Mouse (Mus musculus) forebrain, embryonic 11.5 days (tissue): ENCODE measurements around the gene Cyp2s1. TPM values are rescaled to one million over a fixed set of nuclear protein-coding genes. Genes with fewer than 3 reads are reported as not detected.

Experiments used
- ATAC-seq: fragments of 200-750 bp; cut with Nextera tagmentation; replicated peaks from 2 replicates; pipeline ENCODE4 v1.8.0; 2017; ENCODE audit warnings: moderate TSS enrichment; ENCODE audit not compliant: low FRiP score
- DNase-seq: peaks from one replicate; pipeline ENCODE4 v3.0.0-alpha.2; 2017; ENCODE audit warnings: low spot score
- H3K27ac ChIP-seq: fragments of 300-500 bp; sonication (generic); 2 replicates; pipeline ENCODE4 v1.5.1; 2014; ENCODE audit warnings: low read depth, low read length
- H3K27me3 ChIP-seq: fragments of 300-500 bp; sonication (generic); 2 replicates; pipeline ENCODE4 v1.6.1; 2014; ENCODE audit warnings: mild to moderate bottlenecking, low read length, mixed read lengths; ENCODE audit not compliant: control insufficient read depth, insufficient read depth
- H3K36me3 ChIP-seq: fragments of 300-500 bp; sonication (generic); 2 replicates; pipeline ENCODE4 v1.6.1; 2014; ENCODE audit warnings: mild to moderate bottlenecking, low read length, moderate library complexity, mixed read lengths; ENCODE audit not compliant: control insufficient read depth, insufficient read depth
- H3K4me1 ChIP-seq: fragments of 300-500 bp; sonication (generic); replicated peaks from 2 replicates; pipeline ENCODE4 v1.6.1; 2014; ENCODE audit warnings: low read length, mixed read lengths; ENCODE audit not compliant: control insufficient read depth, insufficient read depth
- H3K4me2 ChIP-seq: fragments of 300-500 bp; sonication (generic); 2 replicates; pipeline ENCODE4 v1.6.1; 2014; ENCODE audit warnings: low read depth, mild to moderate bottlenecking, low read length, moderate library complexity, mixed read lengths; ENCODE audit not compliant: severe bottlenecking
- H3K4me3 ChIP-seq: fragments of 300-500 bp; sonication (generic); 2 replicates; pipeline ENCODE4 v1.5.1; 2014; ENCODE audit warnings: low read depth, low read length
- H3K9ac ChIP-seq: fragments of 300-500 bp; sonication (generic); 2 replicates; pipeline ENCODE4 v1.6.1; 2014; ENCODE audit warnings: low read length
- H3K9me3 ChIP-seq: fragments of 300-500 bp; sonication (generic); 2 replicates; pipeline ENCODE4 v1.6.1; 2016; ENCODE audit warnings: low read length, mixed read lengths; ENCODE audit not compliant: control insufficient read depth
- WGBS: fragments of 180-500 bp; shearing (Covaris S2); extraction: QIAGEN DNeasy Blood & Tissue Kit; methylation state at CpG from one replicate; pipeline ENCODE4 v1.1.7; 2014; 5-methylcytosine and 5-hydroxymethylcytosine counted together
- polyA plus RNA-seq: library from polyadenylated mRNA; unstranded; fragments of >200 nt; fragmentation: Nextera tagmentation; extraction: Ambion mirVana; gene quantifications from 2 replicates; pipeline ENCODE4 v1.2.1, GENCODE M21; 2014

Gene Cyp2s1
- polyA plus RNA-seq, 1 experiment from 2014 or later, result 0.32 TPM

- Histone ChIP-seq H3K4me1 (peaks cover 7% of the 10 kb centered on the region; the same call in 1 of the 2 replicates), H3K27me3 (no peaks in the 10 kb centered on the region), H3K36me3 (no peaks in the 10 kb centered on the region; the same call in 1 of the 2 replicates), H3K4me2 (no peak overlapping the region), H3K9ac (no peak overlapping the region), H3K27ac (no peak overlapping the region), H3K9me3 (no peaks in the 10 kb centered on the region), H3K4me3 (no peak overlapping the region)
- ATAC-seq (no peak), DNase-seq (no peak)
- 91% methylated on average over 6 of the region's 6 CpGs for WGBS
Measured at GRCm38 (mm10) chr7:25782744-25783143, 34.0 kb downstream of the Cyp2s1 start.

- no peaks in the 10 kb centered on the region for H3K9me3 ChIP-seq
- H3K27me3 ChIP-seq, result no peaks in the 10 kb centered on the region
- H3K9ac ChIP-seq, result peak overlapping the region; percentile 32; the same call in 1 of the 2 replicates
- no peak overlapping the region for H3K27ac ChIP-seq
- ATAC-seq, result peak; percentile 12; the same call in 1 of the 2 replicates
- peak overlapping the region; percentile 33 for H3K4me2 ChIP-seq
- DNase-seq, result no peak
- 56% methylated on average over 11 of the region's 11 CpGs for WGBS
- peaks cover 4% of the 10 kb centered on the region; the same call in 1 of the 2 replicates for H3K4me1 ChIP-seq
- H3K4me3 ChIP-seq, result no peak overlapping the region
- no peaks in the 10 kb centered on the region; the same call in 1 of the 2 replicates for H3K36me3 ChIP-seq
Measured at GRCm38 (mm10) chr7:25781937-25782610, 34.6 kb downstream of the Cyp2s1 start.

- Histone ChIP-seq H3K4me3 (peak overlapping the region; percentile 12; the same call in 1 of the 2 replicates), H3K4me2 (peak overlapping the region; percentile 33), H3K27ac (no peak overlapping the region), H3K27me3 (no peaks in the 10 kb centered on the region), H3K36me3 (no peaks in the 10 kb centered on the region; the same call in 1 of the 2 replicates), H3K4me1 (peaks cover 4% of the 10 kb centered on the region; the same call in 1 of the 2 replicates), H3K9ac (peak overlapping the region; percentile 32; the same call in 1 of the 2 replicates), H3K9me3 (no peaks in the 10 kb centered on the region)
- WGBS, result 18% methylated on average over 32 of the region's 33 CpGs
- DNase-seq, result no peak
- ATAC-seq, result peak; percentile 18; the same call in 1 of the 2 replicates
Measured at GRCm38 (mm10) chr7:25781321-25781936, 35.3 kb downstream of the Cyp2s1 start.

DNA sequence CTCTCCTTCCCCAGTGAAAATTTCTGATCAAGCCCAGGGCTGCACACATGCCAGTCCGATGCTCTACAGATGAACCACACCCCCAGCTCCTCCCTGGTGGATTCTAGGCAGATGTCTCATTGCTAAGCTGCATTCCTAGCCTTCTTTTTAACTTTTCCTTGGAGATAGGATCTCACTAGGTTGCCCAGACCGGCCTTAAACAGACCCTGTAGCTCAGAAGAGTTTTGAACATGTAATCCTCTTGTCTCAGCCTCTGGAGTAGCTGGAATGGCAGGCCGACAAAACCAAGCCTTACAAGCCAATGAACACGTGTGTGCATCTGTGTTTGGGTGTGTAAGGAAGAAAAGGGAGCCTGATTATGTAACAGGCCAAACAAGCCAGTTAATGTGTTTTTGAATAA, 36.0 kb downstream of the Cyp2s1 start:
- Histone ChIP-seq H3K27ac (no peak overlapping the region), H3K9me3 (no peaks in the 10 kb centered on the region), H3K9ac (no peak overlapping the region), H3K4me2 (no peak overlapping the region), H3K4me3 (no peak overlapping the region), H3K27me3 (no peaks in the 10 kb centered on the region), H3K36me3 (no peaks in the 10 kb centered on the region; the same call in 1 of the 2 replicates), H3K4me1 (peaks cover 4% of the 10 kb centered on the region; the same call in 1 of the 2 replicates)
- ATAC-seq (no peak), DNase-seq (no peak)
- 58% methylated on average over 4 of the region's 4 CpGs for WGBS

GRCm38 (mm10) chr7:25780021-25780420, 36.7 kb downstream of the Cyp2s1 start:
- Histone ChIP-seq H3K9me3 (no peaks in the 10 kb centered on the region), H3K9ac (no peak overlapping the region), H3K4me2 (no peak overlapping the region), H3K4me3 (no peak overlapping the region), H3K4me1 (peaks cover 4% of the 10 kb centered on the region; the same call in 1 of the 2 replicates), H3K27ac (no peak overlapping the region), H3K27me3 (no peaks in the 10 kb centered on the region), H3K36me3 (no peaks in the 10 kb centered on the region; the same call in 1 of the 2 replicates)
- no peak for ATAC-seq
- 90% methylated on average over 5 of the region's 5 CpGs for WGBS
- no peak for DNase-seq

GRCm38 (mm10) chr7:25768229-25768628, 48.5 kb downstream of the Cyp2s1 start:
- no peaks in the 10 kb centered on the region for H3K4me1 ChIP-seq
- H3K36me3 ChIP-seq, result no peaks in the 10 kb centered on the region; the same call in 1 of the 2 replicates
- no peak for ATAC-seq
- H3K27me3 ChIP-seq, result no peaks in the 10 kb centered on the region
- no peak overlapping the region for H3K9ac ChIP-seq
- DNase-seq, result no peak
- H3K9me3 ChIP-seq, result no peaks in the 10 kb centered on the region
- H3K4me2 ChIP-seq, result no peak overlapping the region
- H3K4me3 ChIP-seq, result no peak overlapping the region
- no peak overlapping the region for H3K27ac ChIP-seq
- 90% methylated on average over 5 of the region's 5 CpGs for WGBS

DNA sequence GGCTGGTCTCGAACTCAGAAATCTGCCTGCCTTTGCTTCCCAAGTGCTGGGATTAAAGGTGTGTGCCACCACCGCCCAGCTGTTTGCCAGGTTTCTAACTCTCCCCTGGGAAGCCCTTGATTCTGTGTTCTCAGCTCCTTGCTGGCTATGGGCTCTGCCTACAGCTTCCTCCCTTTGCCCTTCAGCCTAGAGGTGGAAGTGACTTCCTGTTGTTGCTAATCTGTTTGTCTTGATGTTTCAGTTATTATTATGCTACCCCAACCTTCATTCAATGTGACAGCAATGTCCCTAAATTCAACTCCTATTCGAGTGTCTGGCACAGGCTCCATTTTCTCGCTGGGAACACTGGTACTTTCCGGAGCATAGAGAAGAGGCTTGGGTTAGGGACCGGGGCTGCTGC, 50.6 kb downstream of the Cyp2s1 start:
- no peak overlapping the region for H3K9ac ChIP-seq
- H3K4me2 ChIP-seq, result no peak overlapping the region
- no peaks in the 10 kb centered on the region; the same call in 1 of the 2 replicates for H3K36me3 ChIP-seq

DNA sequence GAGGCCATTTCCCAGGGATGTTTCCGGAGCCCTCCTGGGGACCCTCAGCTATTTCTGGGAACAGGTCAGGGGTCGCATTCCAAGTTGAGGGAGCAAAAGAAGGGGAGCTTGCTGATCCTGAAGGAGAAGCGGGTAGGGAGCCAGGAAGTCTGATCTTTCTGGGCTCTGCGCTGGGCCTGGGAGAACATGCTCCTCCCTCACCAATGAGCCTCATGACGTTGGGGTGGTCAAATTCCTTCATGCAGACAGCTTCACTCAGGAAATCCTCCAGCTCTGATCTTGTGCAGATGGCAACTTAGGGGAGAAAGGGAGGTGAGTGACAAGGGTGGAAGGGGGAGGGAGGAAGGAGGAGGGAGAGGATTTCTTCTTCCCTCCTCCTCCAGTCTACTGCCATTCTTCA, 52.5 kb downstream of the Cyp2s1 start:
- DNase-seq (no peak), ATAC-seq (no peak)
- H3K27ac ChIP-seq, result no peak overlapping the region
- H3K27me3 ChIP-seq, result no peaks in the 10 kb centered on the region
- no peaks in the 10 kb centered on the region for H3K9me3 ChIP-seq
- H3K4me3 ChIP-seq, result no peak overlapping the region
- no peaks in the 10 kb centered on the region for H3K4me1 ChIP-seq
- 72% methylated on average over 5 of the region's 5 CpGs for WGBS
- H3K36me3 ChIP-seq, result no peaks in the 10 kb centered on the region; the same call in 1 of the 2 replicates
- no peak overlapping the region for H3K9ac ChIP-seq
- H3K4me2 ChIP-seq, result no peak overlapping the region

More for the DNA sequence above, 50.6 kb downstream of the Cyp2s1 start:
- Histone ChIP-seq H3K27me3 (no peaks in the 10 kb centered on the region), H3K4me3 (no peak overlapping the region), H3K9me3 (no peaks in the 10 kb centered on the region), H3K27ac (no peak overlapping the region), H3K4me1 (no peaks in the 10 kb centered on the region)
- ATAC-seq (no peak), DNase-seq (no peak)
- WGBS, result 93% methylated on average over 6 of the region's 6 CpGs
